Mouse (Mus musculus) hindbrain, embryonic 15.5 days (tissue): ENCODE data around the gene Tbc1d9. TPM values are rescaled to one million over a fixed set of nuclear protein-coding genes. Genes with fewer than 3 reads are reported as not detected.

ENCODE experiments used
- ATAC-seq: fragments of 200-750 bp; cut with Nextera tagmentation; 2 replicates; pipeline ENCODE4 v1.8.0; 2017; ENCODE audit warnings: low read depth, moderate number of reproducible peaks, moderate TSS enrichment; ENCODE audit not compliant: low FRiP score
- H3K27ac ChIP-seq: fragments of 300-500 bp; sonication (generic); replicated peaks from 2 replicates; pipeline ENCODE4 v1.5.1; 2015; ENCODE audit warnings: mild to moderate bottlenecking, inconsistent platforms
- H3K27me3 ChIP-seq: fragments of 300-500 bp; sonication (generic); 2 replicates; pipeline ENCODE4 v1.6.1; 2015; ENCODE audit warnings: control low read depth, inconsistent platforms
- H3K36me3 ChIP-seq: fragments of 300-500 bp; sonication (generic); 2 replicates; pipeline ENCODE4 v1.6.1; 2015; ENCODE audit warnings: control low read depth, inconsistent platforms
- H3K4me1 ChIP-seq: fragments of 300-500 bp; sonication (generic); replicated peaks from 2 replicates; pipeline ENCODE4 v1.6.1; 2015; ENCODE audit warnings: control low read depth, inconsistent platforms
- H3K4me2 ChIP-seq: fragments of 300-500 bp; sonication (generic); 2 replicates; pipeline ENCODE4 v1.6.1; 2015; ENCODE audit warnings: moderate library complexity, mild to moderate bottlenecking, inconsistent platforms
- H3K4me3 ChIP-seq: fragments of 300-500 bp; sonication (generic); 2 replicates; pipeline ENCODE4 v1.5.1; 2015; ENCODE audit warnings: mild to moderate bottlenecking, inconsistent platforms
- H3K9ac ChIP-seq: fragments of 300-500 bp; sonication (generic); 2 replicates; pipeline ENCODE4 v1.6.1; 2015; ENCODE audit warnings: inconsistent platforms
- H3K9me3 ChIP-seq: fragments of 300-500 bp; sonication (generic); 2 replicates; pipeline ENCODE4 v1.6.1; 2016; ENCODE audit warnings: control low read depth, inconsistent platforms
- WGBS: fragments of 180-500 bp; shearing (Covaris S2); methylation state at CpG from one replicate; pipeline ENCODE4 v1.1.7; 2015; 5-methylcytosine and 5-hydroxymethylcytosine counted together
- polyA plus RNA-seq: library from polyadenylated mRNA; unstranded; fragments of >200 nt; fragmentation: Nextera tagmentation; extraction: Ambion mirVana; gene quantifications from 2 replicates; pipeline ENCODE4 v1.2.1, GENCODE M21; 2015

Gene Tbc1d9
- polyA plus RNA-seq, 1 experiment from 2014 or later: 15.7 TPM

DNA sequence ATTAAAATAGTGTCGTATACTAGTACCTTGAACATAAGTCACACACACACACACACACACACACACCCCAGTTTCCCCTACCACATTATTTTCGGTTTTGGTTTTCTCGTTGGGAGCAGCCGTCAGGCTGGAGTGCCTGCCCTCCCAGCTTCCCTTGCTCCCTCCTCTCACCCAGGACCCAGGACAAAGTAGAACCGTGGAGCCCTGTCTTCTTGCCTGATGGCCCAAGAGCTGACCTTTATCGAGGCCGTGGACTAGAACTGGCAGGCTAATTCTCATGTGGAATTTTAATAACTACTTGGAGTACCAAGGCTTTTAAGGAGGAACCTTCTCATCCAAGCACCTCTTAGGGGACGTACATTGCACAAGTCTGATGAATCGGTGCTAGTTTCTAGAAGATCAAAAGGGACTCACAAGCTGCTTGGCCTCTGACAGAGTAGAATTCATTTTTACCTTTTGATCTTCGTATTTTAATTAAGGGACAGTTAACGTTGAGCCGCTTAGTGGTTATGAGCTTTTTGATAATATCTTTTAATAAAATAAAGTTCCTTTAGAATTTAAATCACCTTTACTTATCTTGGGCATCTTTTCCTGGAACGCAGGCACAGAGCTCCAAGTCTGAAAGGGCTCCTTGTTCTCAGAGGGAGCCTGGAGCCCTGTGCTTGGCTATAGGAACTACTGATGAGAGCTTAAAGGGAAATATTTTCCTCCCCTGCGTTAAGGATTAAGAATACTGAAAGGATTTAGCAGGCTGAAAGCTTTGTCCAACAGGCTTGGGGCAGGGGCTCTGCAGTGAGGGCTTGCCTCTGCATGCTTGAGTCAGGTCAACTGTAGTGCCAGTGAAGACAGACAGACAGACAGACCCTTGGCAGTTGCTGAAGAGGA lies 86.5 kb downstream of the Tbc1d9 start:
- ATAC-seq: no peak
- 82% methylated on average over 14 of the region's 14 CpGs for WGBS
- peaks cover 40% of the 10 kb centered on the region for H3K36me3 ChIP-seq

DNA sequence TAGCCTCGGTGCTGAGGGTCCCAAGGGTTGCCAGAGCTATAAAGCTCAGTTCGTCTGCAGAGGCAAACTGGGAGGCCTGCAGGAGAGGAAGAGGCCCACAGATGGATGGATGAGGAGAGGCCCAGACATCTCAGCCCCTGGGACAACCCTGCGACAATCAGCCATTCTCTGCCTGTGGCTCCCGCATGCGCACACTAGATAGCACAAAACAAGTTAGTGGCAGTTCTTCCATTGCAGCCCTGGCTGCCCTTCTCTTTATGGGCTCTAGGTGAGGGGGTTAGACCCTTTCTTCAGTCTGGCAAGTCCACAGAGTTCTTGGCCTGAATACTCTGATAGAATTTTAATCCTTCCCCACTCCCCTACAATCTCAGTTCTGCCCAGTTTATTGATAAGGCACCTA lies 87.6 kb downstream of the Tbc1d9 start:
- ATAC-seq: no peak
- peaks cover 40% of the 10 kb centered on the region for H3K36me3 ChIP-seq
- H3K4me3 ChIP-seq: no peak overlapping the region
- WGBS: 85% methylated on average over 5 of the region's 5 CpGs
- no peaks in the 10 kb centered on the region for H3K27me3 ChIP-seq
- H3K9me3 ChIP-seq: no peaks in the 10 kb centered on the region
- H3K4me1 ChIP-seq: no peaks in the 10 kb centered on the region
- no peak overlapping the region for H3K9ac ChIP-seq
- no peak overlapping the region for H3K4me2 ChIP-seq
- H3K27ac ChIP-seq: no peak overlapping the region

More for the DNA sequence above, 86.5 kb downstream of the Tbc1d9 start:
- Histone ChIP-seq H3K4me3 (no peak overlapping the region), H3K9me3 (no peaks in the 10 kb centered on the region), H3K4me2 (no peak overlapping the region), H3K27ac (no peak overlapping the region), H3K27me3 (no peaks in the 10 kb centered on the region), H3K4me1 (no peaks in the 10 kb centered on the region), H3K9ac (no peak overlapping the region)

DNA sequence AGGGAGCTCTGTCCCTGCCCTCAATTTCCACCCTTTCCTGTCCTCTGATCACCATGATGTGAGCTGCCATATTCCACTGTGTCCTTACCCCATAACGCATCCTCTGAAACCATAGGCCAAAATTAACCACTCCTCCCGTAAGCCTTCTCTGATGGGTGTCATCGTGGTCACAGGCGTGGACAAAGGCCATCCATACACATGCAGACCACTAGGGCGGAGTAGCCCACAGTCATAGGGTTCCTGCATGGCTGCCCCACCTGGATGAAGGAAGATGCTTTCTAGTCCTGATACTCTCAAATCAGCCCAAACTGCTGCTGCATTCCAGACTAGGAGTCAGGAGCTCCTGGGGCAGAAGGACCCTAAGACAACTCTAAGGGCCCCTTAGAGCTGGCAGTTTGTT lies 92.5 kb downstream of the Tbc1d9 start:
- Histone ChIP-seq H3K36me3 (peaks cover 35% of the 10 kb centered on the region), H3K27me3 (no peaks in the 10 kb centered on the region), H3K4me1 (no peaks in the 10 kb centered on the region), H3K27ac (no peak overlapping the region), H3K9me3 (no peaks in the 10 kb centered on the region), H3K4me3 (no peak overlapping the region), H3K9ac (no peak overlapping the region), H3K4me2 (no peak overlapping the region)
- ATAC-seq: no peak
- WGBS: 98% methylated on average over 5 of the region's 5 CpGs

DNA sequence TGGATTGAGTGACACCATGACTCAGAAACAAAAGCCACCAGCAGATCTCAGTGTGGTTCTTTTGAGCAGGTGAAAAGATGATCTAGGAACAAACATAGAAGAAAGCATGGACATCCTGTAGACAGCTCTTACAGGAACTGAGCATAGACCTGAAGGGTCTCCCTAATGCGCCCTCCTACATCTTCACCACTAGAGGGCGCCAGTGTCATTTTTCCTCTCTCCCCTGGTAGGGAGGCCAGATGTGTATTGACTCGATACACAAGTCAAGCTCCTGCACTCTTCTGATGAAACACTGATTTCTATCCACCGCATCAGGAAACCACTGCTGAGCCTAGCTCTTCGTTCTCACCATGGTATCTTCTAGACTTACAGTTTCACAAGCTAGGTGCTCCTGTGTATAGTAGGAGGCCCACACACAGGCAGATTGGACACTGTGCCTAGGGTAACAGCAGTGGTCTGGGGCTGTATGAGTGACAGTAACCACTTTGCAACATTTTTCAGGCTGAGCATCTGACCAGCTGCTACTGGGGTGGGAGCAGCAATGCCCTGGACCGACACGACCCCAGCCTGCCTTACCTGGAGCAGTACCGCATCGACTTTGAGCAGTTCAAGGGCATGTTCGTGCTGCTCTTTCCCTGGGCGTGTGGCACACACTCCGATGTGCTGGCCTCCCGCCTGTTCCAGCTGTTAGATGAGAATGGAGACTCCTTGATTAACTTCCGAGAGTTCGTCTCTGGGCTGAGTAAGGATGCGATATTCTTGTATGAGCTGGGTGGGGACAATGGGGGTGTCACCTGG lies 95.5 kb downstream of the Tbc1d9 start:
- Histone ChIP-seq H3K4me2 (no peak overlapping the region), H3K9me3 (no peaks in the 10 kb centered on the region), H3K4me3 (no peak overlapping the region), H3K9ac (no peak overlapping the region), H3K4me1 (no peaks in the 10 kb centered on the region), H3K27me3 (no peaks in the 10 kb centered on the region), H3K36me3 (peaks cover 32% of the 10 kb centered on the region), H3K27ac (no peak overlapping the region)
- 72% methylated on average over 16 of the region's 16 CpGs for WGBS
- ATAC-seq: peak; percentile 76; the same call in 1 of the 2 replicates

DNA sequence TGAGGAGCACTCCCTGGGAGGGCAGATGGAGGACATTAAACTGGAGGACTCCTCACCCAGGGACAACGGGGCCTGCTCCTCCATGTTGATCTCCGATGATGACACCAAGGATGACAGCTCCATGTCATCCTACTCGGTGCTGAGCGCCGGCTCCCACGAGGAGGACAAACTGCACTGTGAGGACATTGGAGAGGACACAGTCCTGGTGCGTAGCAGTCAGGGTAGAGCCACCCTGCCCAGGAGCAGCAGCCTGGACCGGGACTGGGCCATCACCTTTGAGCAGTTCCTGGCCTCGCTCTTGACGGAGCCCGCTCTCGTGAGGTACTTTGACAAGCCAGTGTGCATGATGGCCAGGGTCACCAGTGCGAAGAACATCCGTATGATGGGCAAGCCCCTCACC lies 106.0 kb downstream of the Tbc1d9 start:
- Histone ChIP-seq H3K4me2 (no peak overlapping the region), H3K9me3 (no peaks in the 10 kb centered on the region), H3K27ac (no peak overlapping the region), H3K27me3 (no peaks in the 10 kb centered on the region), H3K4me3 (no peak overlapping the region), H3K9ac (no peak overlapping the region), H3K36me3 (peaks cover 38% of the 10 kb centered on the region), H3K4me1 (no peaks in the 10 kb centered on the region)
- ATAC-seq: no peak
- WGBS: 96% methylated on average over 14 of the region's 14 CpGs

DNA sequence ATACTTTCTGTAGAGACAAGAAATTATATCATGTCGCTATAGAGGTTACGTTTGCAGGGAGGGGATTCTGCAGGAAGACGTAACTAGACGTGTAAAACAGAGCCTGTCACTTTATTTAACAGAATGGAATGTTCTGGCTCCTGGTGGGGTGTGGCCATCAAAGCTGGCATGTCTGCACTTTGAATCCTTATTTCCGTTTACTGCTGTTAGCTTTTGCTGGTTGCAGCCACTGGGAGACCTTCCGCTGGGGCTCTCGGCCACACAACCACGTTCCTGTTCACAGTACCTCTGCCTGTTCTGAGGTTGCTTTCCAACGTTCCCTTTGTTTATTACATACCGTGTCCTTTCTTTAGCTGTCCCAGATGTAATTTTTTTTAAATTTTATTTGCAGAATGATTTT lies 107.3 kb downstream of the Tbc1d9 start:
- WGBS: 87% methylated on average over 10 of the region's 10 CpGs
- no peak for ATAC-seq

DNA sequence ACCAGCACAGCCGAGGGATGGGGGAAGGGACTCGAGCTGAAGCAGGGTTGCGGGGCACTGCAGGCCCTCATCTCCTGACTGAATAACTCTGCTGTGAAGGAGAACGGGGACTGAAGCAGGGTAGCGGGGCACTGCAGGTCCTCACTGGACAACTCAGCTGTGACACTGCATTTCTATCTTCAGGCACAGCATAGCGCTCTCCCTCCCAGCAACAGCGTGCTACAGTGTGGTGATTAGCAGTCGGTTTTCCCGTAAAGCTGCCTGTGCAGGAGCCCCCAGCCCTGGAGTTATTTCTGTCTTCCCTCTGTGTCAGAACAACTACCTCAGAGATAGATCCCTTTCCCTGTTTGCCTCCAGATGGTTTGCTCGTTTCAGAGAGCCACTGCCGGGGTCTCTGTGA lies 109.3 kb downstream of the Tbc1d9 start:
- Histone ChIP-seq H3K4me1 (no peaks in the 10 kb centered on the region), H3K9me3 (no peaks in the 10 kb centered on the region), H3K4me2 (no peak overlapping the region), H3K9ac (no peak overlapping the region), H3K27me3 (no peaks in the 10 kb centered on the region), H3K4me3 (no peak overlapping the region), H3K27ac (no peak overlapping the region), H3K36me3 (peaks cover 11% of the 10 kb centered on the region)
- 68% methylated on average over 11 of the region's 11 CpGs for whole genome bisulfite sequencing
- no peak for ATAC-seq

More for the DNA sequence above, 107.3 kb downstream of the Tbc1d9 start:
- no peak overlapping the region for H3K4me3 ChIP-seq
- no peaks in the 10 kb centered on the region for H3K9me3 ChIP-seq
- peaks cover 25% of the 10 kb centered on the region for H3K36me3 ChIP-seq
- no peaks in the 10 kb centered on the region for H3K27me3 ChIP-seq
- H3K9ac ChIP-seq: no peak overlapping the region
- no peak overlapping the region for H3K27ac ChIP-seq
- H3K4me2 ChIP-seq: no peak overlapping the region
- H3K4me1 ChIP-seq: no peaks in the 10 kb centered on the region

DNA sequence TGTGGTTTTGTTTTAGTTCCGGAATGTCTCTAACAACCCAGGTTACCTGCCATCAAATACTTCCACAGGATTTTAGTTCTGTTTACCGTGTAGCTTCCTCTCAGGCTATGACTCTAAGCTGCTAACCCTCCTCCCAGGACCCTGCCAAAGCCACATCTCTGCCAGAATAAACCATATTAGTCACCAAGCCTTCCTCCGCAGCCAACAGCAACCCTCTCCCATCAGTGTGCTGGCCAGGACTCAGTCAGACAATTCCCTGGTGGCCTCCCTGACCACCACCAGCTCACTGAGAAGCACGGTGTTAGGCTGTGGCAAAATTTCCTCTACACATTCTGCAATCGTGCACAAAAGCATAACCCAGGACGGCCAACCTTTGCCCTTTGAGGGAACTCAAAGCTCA lies 113.3 kb downstream of the Tbc1d9 start:
- Histone ChIP-seq H3K9ac (no peak overlapping the region), H3K27ac (no peak overlapping the region), H3K4me3 (no peak overlapping the region), H3K4me1 (no peaks in the 10 kb centered on the region), H3K9me3 (no peaks in the 10 kb centered on the region), H3K27me3 (no peaks in the 10 kb centered on the region), H3K36me3 (no peaks in the 10 kb centered on the region; the same call in 1 of the 2 replicates), H3K4me2 (no peak overlapping the region)
- ATAC-seq: no peak
- WGBS: 87% methylated on average over 6 of the region's 6 CpGs

DNA sequence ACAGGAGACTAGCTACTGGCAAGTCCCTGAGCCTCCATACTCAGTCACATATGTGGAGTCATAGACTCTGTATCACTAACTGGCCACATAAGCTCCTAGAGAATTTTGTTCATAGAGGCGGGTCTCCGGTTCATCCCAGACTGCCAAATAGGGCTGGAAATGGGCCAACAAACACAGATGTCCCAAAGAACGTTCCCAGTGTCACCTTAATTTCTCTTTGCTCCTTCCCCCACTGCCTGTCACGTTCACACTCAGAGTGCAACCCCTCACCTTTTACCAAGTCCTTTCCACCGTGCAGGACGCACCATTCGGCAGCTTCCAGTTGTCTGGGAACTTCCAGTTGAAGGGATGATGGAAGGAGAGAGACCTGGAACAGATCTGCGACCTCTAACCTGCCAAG lies 120.2 kb downstream of the Tbc1d9 start:
- H3K36me3 ChIP-seq: no peaks in the 10 kb centered on the region
- no peak overlapping the region for H3K9ac ChIP-seq
- peaks cover 12% of the 10 kb centered on the region; the same call in 1 of the 2 replicates for H3K27me3 ChIP-seq
- no peak overlapping the region for H3K27ac ChIP-seq
- no peak for ATAC-seq
- WGBS: 80% methylated on average over 8 of the region's 8 CpGs
- H3K4me2 ChIP-seq: no peak overlapping the region
- H3K4me1 ChIP-seq: peaks cover 6% of the 10 kb centered on the region; the same call in 1 of the 2 replicates
- H3K4me3 ChIP-seq: no peak overlapping the region
- H3K9me3 ChIP-seq: no peaks in the 10 kb centered on the region

DNA sequence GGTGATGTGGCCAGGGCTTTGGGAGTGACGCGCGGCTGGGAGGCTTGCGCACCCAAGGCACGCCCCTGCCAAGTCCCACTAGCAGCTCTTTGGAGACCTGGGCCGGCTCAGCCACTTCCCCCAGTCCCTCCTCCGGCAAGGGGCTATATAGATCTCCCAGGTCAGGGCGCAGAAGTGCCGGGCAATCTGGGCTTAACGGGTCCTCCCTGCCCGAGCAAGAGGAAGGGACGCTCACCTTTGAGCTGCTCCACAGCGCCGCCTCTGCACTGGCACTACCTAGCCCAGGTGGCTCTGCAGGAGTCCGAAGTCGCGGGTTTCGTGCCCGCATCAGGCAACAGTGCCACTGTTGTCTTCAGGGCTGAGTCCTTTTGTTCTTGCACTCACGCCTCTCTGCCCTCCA lies 125.0 kb downstream of the Tbc1d9 start, which contains the start of gene Ucp1:
Gene Ucp1, plus strand, starts transcription at position 177 of the 400 bp plus-strand sequence.
- ATAC-seq: 0 out of 2 replicates have a peak, but pooled peaks have one; percentile 45
- no peak within 1 kb of the TSS for H3K9ac ChIP-seq
- peaks cover 6% of the 10 kb centered on the region; the same call in 1 of the 2 replicates for H3K4me1 ChIP-seq
- WGBS: 7% methylated on average over 20 of the region's 20 CpGs
- peaks cover 17% of the 10 kb centered on the region; the same call in 1 of the 2 replicates for H3K27me3 ChIP-seq
- no peaks in the 10 kb centered on the region for H3K9me3 ChIP-seq
- peak within 1 kb of the TSS; percentile 24 for H3K4me3 ChIP-seq
- H3K27ac ChIP-seq: no peak within 1 kb of the TSS
- peak within 1 kb of the TSS; percentile 55 for H3K4me2 ChIP-seq
- no peaks in the 10 kb centered on the region for H3K36me3 ChIP-seq

DNA sequence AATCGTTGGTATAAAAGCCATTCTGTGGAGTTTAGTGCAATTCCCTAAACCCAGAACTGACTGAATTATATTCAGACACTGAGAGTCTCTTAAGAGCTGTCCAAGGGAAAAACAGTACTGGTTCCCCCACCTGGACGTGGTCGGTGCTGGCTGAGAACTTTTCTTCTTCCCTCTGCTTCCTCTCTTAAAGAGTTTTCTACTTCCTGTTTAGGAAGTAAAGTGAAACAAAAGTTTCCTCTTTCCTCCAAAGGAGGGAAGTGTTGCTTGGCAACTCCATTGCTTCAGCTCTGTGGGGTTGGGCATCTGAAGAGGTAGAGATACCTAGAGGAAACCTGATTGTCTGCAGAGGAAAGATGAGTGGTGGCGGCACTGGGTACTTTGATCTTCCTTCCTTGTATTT lies 132.2 kb downstream of the Tbc1d9 start:
- no peaks in the 10 kb centered on the region for H3K4me1 ChIP-seq
- H3K9me3 ChIP-seq: no peaks in the 10 kb centered on the region
- no peak for ATAC-seq
- no peak overlapping the region for H3K4me2 ChIP-seq
- WGBS: 86% methylated on average over 4 of the region's 4 CpGs
- H3K9ac ChIP-seq: no peak overlapping the region
- H3K4me3 ChIP-seq: no peak overlapping the region
- no peak overlapping the region for H3K27ac ChIP-seq
- no peaks in the 10 kb centered on the region for H3K36me3 ChIP-seq
- H3K27me3 ChIP-seq: no peaks in the 10 kb centered on the region

DNA sequence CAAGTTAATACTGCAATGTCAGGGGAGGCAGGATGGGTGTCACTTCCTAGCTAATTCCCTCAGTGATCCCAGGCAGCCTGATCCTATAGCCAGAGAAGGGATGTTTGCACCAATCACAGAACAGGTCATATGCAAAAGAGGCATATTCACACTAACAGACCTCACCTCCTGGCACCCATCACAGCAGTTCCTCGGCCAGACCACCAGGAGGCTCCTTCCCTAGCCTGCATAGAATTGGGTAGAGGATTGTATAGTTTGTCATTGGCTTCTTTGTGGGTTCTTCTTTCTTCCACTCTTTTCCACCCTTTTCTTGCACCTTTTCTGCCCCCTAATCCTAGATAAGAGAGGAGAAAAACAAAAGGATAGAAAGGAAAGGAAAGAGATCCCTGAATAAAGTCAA lies 135.0 kb downstream of the Tbc1d9 start:
- H3K4me2 ChIP-seq: no peak overlapping the region
- 85% methylated on average over 1 of the region's 1 CpGs for WGBS
- no peaks in the 10 kb centered on the region for H3K4me1 ChIP-seq
- H3K27me3 ChIP-seq: no peaks in the 10 kb centered on the region
- H3K36me3 ChIP-seq: no peaks in the 10 kb centered on the region
- ATAC-seq: no peak
- H3K27ac ChIP-seq: no peak overlapping the region
- no peak overlapping the region for H3K9ac ChIP-seq
- no peak overlapping the region for H3K4me3 ChIP-seq
- H3K9me3 ChIP-seq: no peaks in the 10 kb centered on the region
